Mouse (Mus musculus): ENCODE data around the gene Syndig1. TPM values are rescaled to one million over a fixed set of nuclear protein-coding genes. Genes with fewer than 3 reads are reported as not detected.

Gene Syndig1
- polyA plus RNA-seq, 1 experiment from 2014 or later, result 3.7 TPM

DNA sequence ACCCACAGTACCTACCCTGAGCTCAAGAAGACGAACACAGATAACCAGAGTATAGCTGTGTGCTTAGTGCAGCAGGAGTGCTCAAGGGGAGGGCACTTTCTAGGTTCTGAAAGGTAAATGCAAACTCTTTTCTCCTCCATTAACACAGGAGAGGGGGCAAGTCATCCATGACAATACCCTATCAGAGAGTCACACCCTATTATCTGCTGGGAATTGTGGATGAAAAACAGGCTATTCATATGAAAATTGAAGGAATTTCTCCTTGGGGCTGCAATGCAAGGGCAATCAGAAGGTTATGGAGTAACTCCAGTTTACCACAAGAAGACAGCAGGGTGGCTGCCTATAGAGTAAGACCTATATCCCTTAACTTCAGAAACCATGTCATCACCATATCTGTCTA is 154.1 kb downstream of the Syndig1 start:
- Histone ChIP-seq H3K27ac (ENCODE audit: low read length) (no peak overlapping the region), H3K4me3 (ENCODE audit: low read length) (no peak overlapping the region), H3K27me3 (ENCODE audit: control insufficient read depth, insufficient read depth, low read depth, low read length) (no peaks in the 10 kb centered on the region), H3K4me2 (ENCODE audit: low read depth, low read length) (no peak overlapping the region), H3K9ac (ENCODE audit: low read length) (no peak overlapping the region), H3K9me3 (ENCODE audit: control insufficient read depth, low read length) (no peaks in the 10 kb centered on the region), H3K4me1 (replicated peaks; ENCODE audit: control insufficient read depth, insufficient read depth, low read length) (no peaks in the 10 kb centered on the region), H3K36me3 (ENCODE audit: control insufficient read depth, insufficient read depth, low read length) (no peaks in the 10 kb centered on the region)
- no peak for ATAC-seq (ENCODE audit: low read depth)
- 67% methylated on average over 1 of the region's 1 CpGs for WGBS

DNA sequence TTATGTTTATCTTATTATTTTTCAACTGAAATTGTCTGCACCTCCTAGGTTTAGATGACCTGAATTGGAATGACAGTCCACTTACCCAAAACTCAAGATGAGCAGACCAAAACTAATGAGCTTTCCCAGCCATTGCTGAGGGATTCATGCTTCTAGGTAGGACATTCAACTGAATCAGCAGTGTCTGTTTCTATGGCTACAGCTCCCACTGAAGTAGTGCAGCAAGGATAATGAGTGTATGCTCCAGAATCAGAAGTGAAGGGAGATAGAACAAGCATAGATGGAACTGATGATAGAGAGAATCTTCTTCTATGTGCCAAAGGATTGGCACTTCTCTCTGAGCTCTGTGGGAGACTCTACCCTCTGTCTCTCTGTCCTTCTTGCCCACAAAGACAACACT is 158.6 kb downstream of the Syndig1 start:
- no peak overlapping the region for H3K4me3 ChIP-seq (ENCODE audit: low read length)
- no peak for ATAC-seq (ENCODE audit: low read depth)
- H3K27ac ChIP-seq (ENCODE audit: low read length), result no peak overlapping the region
- H3K9ac ChIP-seq (ENCODE audit: low read length), result no peak overlapping the region
- H3K4me1 ChIP-seq (replicated peaks; ENCODE audit: control insufficient read depth, insufficient read depth, low read length), result no peaks in the 10 kb centered on the region
- H3K36me3 ChIP-seq (ENCODE audit: control insufficient read depth, insufficient read depth, low read length), result no peaks in the 10 kb centered on the region
- no peaks in the 10 kb centered on the region for H3K27me3 ChIP-seq (ENCODE audit: control insufficient read depth, insufficient read depth, low read depth, low read length)
- no peak overlapping the region for H3K4me2 ChIP-seq (ENCODE audit: low read depth, low read length)
- no peaks in the 10 kb centered on the region for H3K9me3 ChIP-seq (ENCODE audit: control insufficient read depth, low read length)

DNA sequence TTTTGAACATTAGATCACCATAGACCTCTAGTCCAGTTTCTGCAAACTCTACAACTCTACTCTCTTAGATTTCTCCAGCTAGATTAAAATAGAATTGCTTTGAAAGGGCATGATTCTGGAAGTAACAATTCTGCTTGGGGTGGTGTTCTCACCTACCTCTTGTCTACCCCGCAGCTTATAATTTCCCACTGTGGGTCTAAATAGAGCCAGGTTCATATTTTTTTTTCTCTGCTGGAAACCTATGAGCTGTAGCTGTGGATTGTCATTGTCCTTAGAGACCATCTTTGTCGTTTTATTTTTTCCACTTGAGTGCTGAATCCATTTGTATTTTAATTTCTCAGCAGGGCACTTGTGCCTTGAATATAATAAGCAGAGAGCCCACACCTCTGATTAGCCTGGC is 162.5 kb downstream of the Syndig1 start:
- 56% methylated on average over 2 of the region's 2 CpGs for WGBS
- H3K27ac ChIP-seq (ENCODE audit: low read length), result no peak overlapping the region

DNA sequence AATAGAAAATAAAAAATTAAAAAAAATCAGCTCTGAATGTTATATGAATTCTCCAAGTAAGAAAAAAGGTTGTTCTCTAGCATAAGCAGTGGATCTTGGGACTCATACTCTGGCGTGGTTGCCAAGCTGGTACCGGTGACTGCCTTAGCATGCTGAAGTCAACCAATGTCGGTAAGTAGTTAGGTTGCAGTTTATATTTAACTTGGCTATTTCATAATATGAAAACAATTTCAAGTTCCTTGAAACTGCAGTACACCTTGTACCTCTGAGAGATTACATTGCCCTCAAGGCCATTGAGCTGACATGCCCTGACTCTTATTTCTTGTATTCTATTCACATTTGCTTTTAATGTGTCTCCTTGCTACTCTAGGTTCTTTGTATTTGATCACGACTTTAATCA is 163.9 kb downstream of the Syndig1 start:
- Histone ChIP-seq H3K27me3 (ENCODE audit: control insufficient read depth, insufficient read depth, low read depth, low read length) (no peaks in the 10 kb centered on the region), H3K9ac (ENCODE audit: low read length) (no peak overlapping the region), H3K36me3 (ENCODE audit: control insufficient read depth, insufficient read depth, low read length) (no peaks in the 10 kb centered on the region), H3K4me3 (ENCODE audit: low read length) (no peak overlapping the region), H3K9me3 (ENCODE audit: control insufficient read depth, low read length) (no peaks in the 10 kb centered on the region), H3K4me2 (ENCODE audit: low read depth, low read length) (no peak overlapping the region), H3K4me1 (replicated peaks; ENCODE audit: control insufficient read depth, insufficient read depth, low read length) (peaks cover 6% of the 10 kb centered on the region; the same call in 1 of the 2 replicates), H3K27ac (ENCODE audit: low read length) (no peak overlapping the region)
- ATAC-seq (ENCODE audit: low read depth), result no peak
- WGBS, result 88% methylated on average over 4 of the region's 4 CpGs

More for the DNA sequence above, 162.5 kb downstream of the Syndig1 start:
- H3K4me3 ChIP-seq (ENCODE audit: low read length), result no peak overlapping the region
- no peak overlapping the region for H3K4me2 ChIP-seq (ENCODE audit: low read depth, low read length)
- no peaks in the 10 kb centered on the region for H3K4me1 ChIP-seq (replicated peaks; ENCODE audit: control insufficient read depth, insufficient read depth, low read length)
- no peaks in the 10 kb centered on the region for H3K9me3 ChIP-seq (ENCODE audit: control insufficient read depth, low read length)
- no peak overlapping the region for H3K9ac ChIP-seq (ENCODE audit: low read length)
- no peak for ATAC-seq (ENCODE audit: low read depth)
- no peaks in the 10 kb centered on the region for H3K36me3 ChIP-seq (ENCODE audit: control insufficient read depth, insufficient read depth, low read length)
- H3K27me3 ChIP-seq (ENCODE audit: control insufficient read depth, insufficient read depth, low read depth, low read length), result no peaks in the 10 kb centered on the region

DNA sequence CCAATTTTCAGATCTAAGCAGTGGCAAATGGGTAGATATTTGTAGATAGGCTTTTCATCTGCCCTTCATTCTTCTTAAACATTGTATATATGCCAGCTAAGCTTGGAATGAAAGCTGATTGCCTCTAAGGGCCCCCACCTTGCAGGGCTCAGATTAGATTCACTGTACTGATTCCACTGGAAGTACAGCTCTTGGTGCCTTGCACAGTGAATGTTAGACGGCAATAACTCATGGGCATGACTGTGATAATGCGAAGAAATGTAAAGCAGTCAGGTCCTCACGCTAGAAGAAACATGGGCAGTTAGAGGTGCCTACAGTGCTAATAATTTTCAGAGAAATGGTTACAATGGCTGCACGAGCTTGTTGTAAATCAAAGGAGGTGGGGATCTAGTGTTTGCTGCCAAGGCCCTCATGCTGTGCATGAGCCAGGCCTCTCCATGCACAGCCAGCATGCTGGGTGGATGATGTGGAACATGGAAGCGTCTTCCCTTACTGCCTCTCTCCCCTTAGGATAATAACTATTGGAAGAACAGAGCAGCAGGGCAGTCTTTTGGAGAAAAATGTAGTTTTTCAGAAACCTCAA is 167.5 kb downstream of the Syndig1 start:
- Histone ChIP-seq H3K9me3 (ENCODE audit: control insufficient read depth, low read length) (no peaks in the 10 kb centered on the region), H3K27me3 (ENCODE audit: control insufficient read depth, insufficient read depth, low read depth, low read length) (no peaks in the 10 kb centered on the region), H3K4me3 (ENCODE audit: low read length) (no peak overlapping the region), H3K4me1 (replicated peaks; ENCODE audit: control insufficient read depth, insufficient read depth, low read length) (peaks cover 10% of the 10 kb centered on the region), H3K4me2 (ENCODE audit: low read depth, low read length) (no peak overlapping the region), H3K27ac (ENCODE audit: low read length) (no peak overlapping the region), H3K36me3 (ENCODE audit: control insufficient read depth, insufficient read depth, low read length) (no peaks in the 10 kb centered on the region), H3K9ac (ENCODE audit: low read length) (no peak overlapping the region)
- ATAC-seq (ENCODE audit: low read depth), result no peak
- 76% methylated on average over 5 of the region's 5 CpGs for WGBS

DNA sequence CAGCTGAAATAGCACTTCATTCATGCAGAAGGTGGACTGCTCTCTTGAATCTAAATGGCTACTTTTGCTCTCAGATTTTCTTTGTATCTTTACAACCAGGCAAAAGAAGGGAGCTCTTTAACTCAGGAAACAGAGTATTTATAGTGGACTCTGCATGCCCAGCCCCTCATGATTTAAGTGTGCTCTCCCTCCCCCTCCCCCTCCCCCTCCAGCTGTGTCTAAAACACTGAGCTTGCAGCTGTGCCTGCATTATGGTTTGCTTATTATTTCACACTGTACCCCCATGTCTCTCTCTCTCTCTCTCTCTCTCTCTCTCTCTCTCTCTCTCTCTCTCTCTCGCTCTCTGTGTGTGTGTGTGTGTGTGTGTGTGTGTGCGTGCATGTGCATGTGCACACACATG is 168.6 kb downstream of the Syndig1 start:
- Histone ChIP-seq H3K4me3 (ENCODE audit: low read length) (no peak overlapping the region), H3K4me1 (replicated peaks; ENCODE audit: control insufficient read depth, insufficient read depth, low read length) (peaks cover 10% of the 10 kb centered on the region), H3K9me3 (ENCODE audit: control insufficient read depth, low read length) (no peaks in the 10 kb centered on the region), H3K4me2 (ENCODE audit: low read depth, low read length) (no peak overlapping the region), H3K36me3 (ENCODE audit: control insufficient read depth, insufficient read depth, low read length) (no peaks in the 10 kb centered on the region), H3K27ac (ENCODE audit: low read length) (no peak overlapping the region), H3K9ac (ENCODE audit: low read length) (no peak overlapping the region), H3K27me3 (ENCODE audit: control insufficient read depth, insufficient read depth, low read depth, low read length) (no peaks in the 10 kb centered on the region)
- WGBS, result 81% methylated on average over 1 of the region's 2 CpGs
- peak; percentile 54 for ATAC-seq (ENCODE audit: low read depth)

DNA sequence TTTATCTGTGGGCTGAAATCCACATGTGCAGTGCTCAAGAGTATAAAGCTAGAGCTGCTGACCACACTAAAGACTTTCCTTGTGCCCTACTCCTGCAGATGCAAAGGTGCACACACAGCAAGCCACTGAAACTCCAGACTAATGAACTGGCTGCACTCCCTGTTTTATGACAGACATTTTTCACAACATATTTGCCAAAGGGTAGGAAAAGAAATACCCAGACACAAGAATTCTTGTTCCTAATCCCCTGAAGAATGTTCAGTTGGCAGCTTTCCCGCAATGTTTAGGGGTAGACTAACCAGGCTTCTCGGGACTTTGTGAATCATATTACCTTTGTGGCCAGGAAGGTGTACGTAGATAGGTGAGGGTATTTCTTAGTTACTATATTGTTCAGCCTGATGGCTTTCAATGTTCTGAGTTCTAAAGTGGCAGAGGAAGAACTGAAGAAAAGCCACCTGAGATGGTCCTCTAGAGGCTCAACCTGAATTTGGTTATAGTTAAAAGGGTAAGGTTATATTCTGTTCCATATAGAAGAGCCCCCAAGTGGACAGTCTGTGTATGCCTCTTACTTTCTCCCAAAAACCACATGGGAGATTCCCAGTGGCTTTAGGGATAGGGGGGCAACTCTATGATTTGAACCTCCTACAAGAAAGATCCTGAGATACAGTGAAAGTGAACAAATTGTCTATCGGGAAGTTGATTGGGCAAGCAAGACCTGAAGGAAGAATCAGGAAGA is 169.5 kb downstream of the Syndig1 start:
- WGBS, result 60% methylated on average over 4 of the region's 4 CpGs
- H3K4me3 ChIP-seq (ENCODE audit: low read length), result no peak overlapping the region
- no peaks in the 10 kb centered on the region for H3K36me3 ChIP-seq (ENCODE audit: control insufficient read depth, insufficient read depth, low read length)
- H3K4me2 ChIP-seq (ENCODE audit: low read depth, low read length), result no peak overlapping the region
- ATAC-seq (ENCODE audit: low read depth), result no peak
- H3K27me3 ChIP-seq (ENCODE audit: control insufficient read depth, insufficient read depth, low read depth, low read length), result no peaks in the 10 kb centered on the region
- H3K27ac ChIP-seq (ENCODE audit: low read length), result no peak overlapping the region
- peaks cover 13% of the 10 kb centered on the region for H3K4me1 ChIP-seq (replicated peaks; ENCODE audit: control insufficient read depth, insufficient read depth, low read length)
- no peak overlapping the region for H3K9ac ChIP-seq (ENCODE audit: low read length)
- H3K9me3 ChIP-seq (ENCODE audit: control insufficient read depth, low read length), result no peaks in the 10 kb centered on the region

DNA sequence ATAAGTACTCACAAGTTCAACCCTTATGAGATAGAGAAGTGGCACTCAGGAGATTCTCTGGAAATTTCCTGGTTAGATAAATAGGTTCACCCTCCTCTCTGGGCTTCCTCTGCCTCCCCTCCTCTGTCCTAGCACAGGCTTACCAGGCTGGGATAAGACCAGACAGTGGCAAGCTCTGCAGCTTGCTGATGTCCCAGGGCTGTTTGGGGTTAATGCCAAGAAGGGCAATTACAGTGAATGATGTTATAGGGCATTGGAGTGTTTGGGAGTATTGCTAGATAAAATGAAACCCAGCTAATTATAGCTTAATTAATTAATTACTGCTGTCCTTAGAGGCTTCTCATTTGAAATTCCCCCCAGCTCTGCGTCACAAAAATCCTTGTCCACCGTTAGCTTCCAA is 171.6 kb downstream of the Syndig1 start:
- Histone ChIP-seq H3K4me3 (ENCODE audit: low read length) (no peak overlapping the region), H3K4me2 (ENCODE audit: low read depth, low read length) (no peak overlapping the region), H3K9me3 (ENCODE audit: control insufficient read depth, low read length) (no peaks in the 10 kb centered on the region), H3K27ac (ENCODE audit: low read length) (no peak overlapping the region), H3K36me3 (ENCODE audit: control insufficient read depth, insufficient read depth, low read length) (no peaks in the 10 kb centered on the region), H3K9ac (ENCODE audit: low read length) (no peak overlapping the region), H3K27me3 (ENCODE audit: control insufficient read depth, insufficient read depth, low read depth, low read length) (no peaks in the 10 kb centered on the region), H3K4me1 (replicated peaks; ENCODE audit: control insufficient read depth, insufficient read depth, low read length) (peaks cover 13% of the 10 kb centered on the region)
- 65% methylated on average over 2 of the region's 2 CpGs for WGBS
- no peak for ATAC-seq (ENCODE audit: low read depth)

DNA sequence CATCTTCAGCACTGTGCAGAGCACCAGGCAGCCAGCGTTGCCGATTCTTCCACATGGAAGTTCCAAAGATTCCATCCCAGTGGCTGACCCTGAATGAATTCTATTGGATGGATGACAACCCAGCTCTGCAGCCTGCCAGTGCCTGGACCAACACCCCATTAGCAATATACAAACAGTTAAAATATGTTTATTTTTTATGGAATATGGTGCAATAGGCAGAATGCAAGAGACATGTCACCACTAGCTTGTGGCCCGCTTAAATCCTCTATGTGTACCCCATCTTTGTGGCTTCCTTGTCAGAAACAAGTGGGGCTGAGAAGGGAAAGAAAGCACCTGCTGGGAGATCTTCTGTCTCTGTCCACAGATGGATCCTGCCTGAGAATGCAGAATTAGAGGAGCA is 174.5 kb downstream of the Syndig1 start:
- Histone ChIP-seq H3K9me3 (ENCODE audit: control insufficient read depth, low read length) (no peaks in the 10 kb centered on the region), H3K4me2 (ENCODE audit: low read depth, low read length) (no peak overlapping the region), H3K27me3 (ENCODE audit: control insufficient read depth, insufficient read depth, low read depth, low read length) (no peaks in the 10 kb centered on the region), H3K4me3 (ENCODE audit: low read length) (no peak overlapping the region), H3K9ac (ENCODE audit: low read length) (no peak overlapping the region), H3K4me1 (replicated peaks; ENCODE audit: control insufficient read depth, insufficient read depth, low read length) (peaks cover 3% of the 10 kb centered on the region; the same call in 1 of the 2 replicates), H3K27ac (ENCODE audit: low read length) (peak overlapping the region; percentile 53; the same call in 1 of the 2 replicates), H3K36me3 (ENCODE audit: control insufficient read depth, insufficient read depth, low read length) (no peaks in the 10 kb centered on the region)
- 44% methylated on average over 3 of the region's 3 CpGs for WGBS
- ATAC-seq (ENCODE audit: low read depth), result peak; percentile 93
